Mouse (Mus musculus): Measurements from ENCODE around the gene Tedc2.

DNA sequence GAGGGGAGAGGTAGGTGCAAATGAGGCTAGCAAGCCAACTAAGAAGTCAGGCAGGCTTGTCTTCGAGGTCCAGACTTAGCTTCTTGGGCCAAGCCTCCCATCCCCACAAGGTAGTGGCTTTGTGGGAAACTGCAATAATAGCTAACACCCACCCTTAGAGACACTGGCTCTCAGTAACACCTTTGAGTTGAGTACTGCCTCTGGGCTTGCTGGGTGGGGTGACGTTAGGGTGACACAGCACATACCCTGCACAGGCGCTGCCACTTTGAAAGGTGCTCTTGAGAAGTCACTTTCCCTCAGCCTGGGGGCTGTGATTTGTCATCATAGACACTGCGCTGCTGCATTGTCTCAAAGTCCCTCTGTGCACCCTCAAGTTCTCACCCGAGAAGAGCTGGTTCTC lies 26.9 kb downstream of the Tedc2 start:
- TF ChIP-seq CTCF (IDR thresholded peaks at IDR 0.05; ENCODE audit: extremely low read depth, insufficient read depth, insufficient read length, insufficient replicate concordance) (no peak), POLR2A (IDR thresholded peaks at IDR 0.05; ENCODE audit: low read depth, low read length) (no peak)
